Mouse (Mus musculus) monocyte, adult 5-6 weeks (primary cell): ENCODE results near the gene Ttc7b. TPM values are rescaled to one million over a fixed set of nuclear protein-coding genes. Genes with fewer than 3 reads are reported as not detected.

Experiments
- ATAC-seq: fragments of 153-309, 156-312 bp; replicated peaks from 2 replicates; pipeline ENCODE4 v1.8.0; 2017; ENCODE audit warnings: mild to moderate bottlenecking; ENCODE audit not compliant: low TSS enrichment, insufficient number of reproducible peaks, severe bottlenecking, poor library complexity, low FRiP score
- total RNA-seq: library from RNA; stranded (forward); fragments of 200-1000, 200-491, 200-594 nt; gene quantifications from 3 replicates; pipeline ENCODE4 v1.2.3, GENCODE M21; 2017

Gene Ttc7b
- total RNA-seq, 1 experiment from 2014 or later = 49.1 TPM

- no peak for ATAC-seq
Measured at GRCm38 (mm10) chr12:100528246-100528645, 7.6 kb upstream of the Ttc7b start.

- peak; percentile 55 for ATAC-seq
Measured at GRCm38 (mm10) chr12:100527753-100528152, 7.1 kb upstream of the Ttc7b start.

DNA sequence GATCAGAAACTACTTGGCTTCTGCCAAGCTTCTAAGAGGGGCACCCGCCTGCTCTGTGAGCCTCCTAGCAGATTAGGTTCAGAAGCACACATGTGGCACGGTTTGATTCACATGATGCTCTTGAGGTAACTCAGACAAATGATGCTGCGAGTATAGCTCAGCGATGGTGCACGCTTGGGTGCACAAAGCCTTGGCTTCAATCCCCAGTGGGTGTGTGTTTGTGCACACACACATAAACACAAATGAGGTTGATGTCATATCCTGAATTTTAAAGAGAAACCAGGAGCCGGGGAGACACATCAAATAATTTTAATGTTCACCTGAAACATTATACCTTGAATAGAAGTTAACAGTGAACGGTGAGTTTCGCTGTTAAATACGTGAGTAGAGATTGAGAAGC, 6.6 kb upstream of the Ttc7b start:
- no peak for ATAC-seq

DNA sequence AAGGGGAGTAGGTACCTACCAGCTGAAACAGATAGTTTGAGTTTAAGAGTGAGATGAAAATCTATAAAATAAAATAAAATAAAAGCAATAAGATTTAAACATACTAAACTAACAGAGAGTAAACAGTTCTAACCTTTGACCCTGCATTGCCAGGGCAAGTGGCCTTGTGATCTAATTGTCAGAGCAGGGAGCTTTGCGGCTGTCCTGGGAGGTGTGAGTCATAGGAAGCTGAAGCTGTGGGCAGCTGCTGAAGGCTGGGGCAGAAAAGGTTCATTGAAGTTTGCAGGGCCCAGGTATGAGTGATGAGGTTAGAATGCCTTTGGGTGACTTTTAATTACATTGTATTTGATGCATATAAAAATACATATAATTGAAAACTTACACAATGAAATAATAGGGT, 5.3 kb upstream of the Ttc7b start:
- no peak for ATAC-seq

DNA sequence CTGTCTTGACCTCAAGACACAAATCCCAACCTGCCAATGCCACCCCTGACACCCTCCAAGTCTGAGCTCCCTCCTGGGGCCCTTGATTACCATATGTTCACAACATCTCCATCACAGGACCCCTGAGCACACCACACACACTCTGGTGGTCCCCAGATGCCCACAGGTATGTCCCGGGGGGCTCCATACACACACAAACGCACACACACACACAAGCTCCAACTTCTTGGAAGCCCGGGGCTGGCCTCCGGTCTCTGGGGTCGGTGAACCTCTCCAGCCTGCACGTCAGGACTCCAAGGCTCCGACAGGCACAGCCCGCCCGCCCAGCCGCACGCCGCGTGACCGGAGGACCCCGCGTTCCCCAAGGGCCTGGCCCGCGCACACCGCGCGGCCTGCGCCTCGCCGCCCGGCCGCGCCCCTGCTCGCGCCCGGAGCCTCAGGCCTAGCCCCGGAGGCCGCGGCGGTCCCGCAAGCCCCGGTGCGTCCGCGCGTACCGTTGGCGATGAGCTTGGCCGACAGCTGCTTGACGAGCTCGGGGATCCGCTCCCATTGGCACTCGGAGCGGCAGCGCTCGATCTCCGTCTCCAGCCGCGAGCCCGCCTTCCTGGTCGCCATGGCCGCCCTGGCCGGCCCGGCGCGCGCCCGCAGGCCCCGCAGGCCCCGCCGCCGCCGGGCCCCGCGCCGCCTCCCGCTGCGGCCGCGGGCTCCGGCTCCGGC, 391 bp downstream of the Ttc7b start:
- ATAC-seq = no peak

- ATAC-seq = no peak
Measured at GRCm38 (mm10) chr12:100519684-100520076, 946 bp downstream of the Ttc7b start.

DNA sequence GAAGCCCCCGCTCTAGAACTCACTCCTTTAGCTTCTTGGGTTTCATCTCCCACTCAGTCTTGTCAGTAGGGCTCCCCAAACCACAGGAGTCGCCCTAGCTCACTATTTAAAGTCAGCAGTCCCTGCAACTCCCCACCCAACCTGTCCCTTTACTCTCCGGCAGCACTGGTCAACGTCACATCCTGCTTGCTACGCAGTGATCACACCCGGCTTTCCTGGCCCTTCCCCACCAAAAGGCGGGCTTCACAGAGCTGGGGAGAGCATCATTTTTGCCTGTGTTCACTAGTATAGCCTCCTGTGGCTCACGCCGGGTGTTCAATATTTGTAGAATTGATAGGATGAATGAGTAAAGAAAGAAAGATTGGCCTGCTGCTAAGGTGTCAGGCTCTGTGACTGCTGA, 3.3 kb downstream of the Ttc7b start:
- ATAC-seq = no peak

- no peak for ATAC-seq
Measured at GRCm38 (mm10) chr12:100516161-100516838, 4.3 kb downstream of the Ttc7b start.

GRCm38 (mm10) chr12:100515493-100515892, 5.1 kb downstream of the Ttc7b start:
- no peak for ATAC-seq

DNA sequence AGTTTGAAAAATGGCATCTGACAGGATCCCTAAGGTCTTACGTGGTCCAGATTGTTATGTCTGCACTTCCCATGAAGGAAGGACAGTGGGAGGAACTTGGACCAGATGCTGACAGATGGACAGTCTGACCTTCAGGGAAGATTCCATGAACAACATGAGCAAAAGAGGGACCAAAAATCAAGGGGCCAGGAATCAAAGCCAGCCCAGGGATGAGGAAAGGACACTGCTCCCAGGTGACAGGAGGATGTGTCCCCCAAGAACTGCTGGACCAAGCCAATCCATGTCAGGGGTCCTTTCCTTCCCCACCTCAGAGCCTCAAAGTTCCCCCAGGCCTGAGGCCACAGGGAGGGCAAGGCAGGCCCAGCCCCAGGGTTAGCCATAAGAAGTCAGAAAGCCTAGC, 6.0 kb downstream of the Ttc7b start:
- ATAC-seq = no peak

DNA sequence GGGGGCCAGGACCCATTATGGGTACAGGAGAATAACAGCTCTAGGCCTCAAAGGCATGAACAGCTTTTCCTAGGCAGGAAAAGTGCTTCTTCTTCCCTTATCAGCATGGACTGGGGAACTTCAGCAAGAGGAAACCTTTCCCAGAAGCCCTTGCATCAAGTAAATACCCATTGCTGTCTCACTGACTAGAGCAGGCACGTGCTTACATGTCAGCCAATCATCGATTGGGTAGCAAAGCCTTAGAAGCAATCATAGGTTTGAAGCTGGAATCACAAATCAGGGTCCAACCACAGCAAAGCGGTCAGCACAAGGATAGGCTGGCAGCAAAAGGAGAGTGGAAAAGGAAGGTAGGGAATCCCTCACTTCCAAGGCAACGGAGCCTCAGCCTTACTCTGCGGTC, 7.5 kb downstream of the Ttc7b start:
- ATAC-seq = no peak

DNA sequence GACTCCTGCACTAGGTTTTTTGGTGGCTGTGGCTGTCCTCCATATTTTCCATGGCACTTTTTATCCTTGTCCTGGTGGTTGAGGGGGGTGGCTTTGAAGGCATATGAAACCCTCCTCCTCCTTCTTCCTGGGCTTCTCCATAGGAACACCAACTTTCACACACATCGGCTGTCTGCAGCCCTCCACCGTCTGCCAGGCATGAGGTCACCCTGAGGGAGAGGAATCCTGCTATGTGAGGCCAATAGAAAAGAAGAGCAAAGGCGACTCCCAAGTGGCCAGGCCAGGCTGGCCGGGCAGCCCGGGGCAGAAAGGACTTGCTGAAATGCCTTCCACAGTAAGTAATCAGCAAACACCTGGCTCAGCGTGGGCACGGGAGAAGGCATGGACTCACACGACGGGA, 8.0 kb downstream of the Ttc7b start:
- ATAC-seq = no peak

GRCm38 (mm10) chr12:100509615-100510282, 10.9 kb downstream of the Ttc7b start:
- no peak for ATAC-seq

DNA sequence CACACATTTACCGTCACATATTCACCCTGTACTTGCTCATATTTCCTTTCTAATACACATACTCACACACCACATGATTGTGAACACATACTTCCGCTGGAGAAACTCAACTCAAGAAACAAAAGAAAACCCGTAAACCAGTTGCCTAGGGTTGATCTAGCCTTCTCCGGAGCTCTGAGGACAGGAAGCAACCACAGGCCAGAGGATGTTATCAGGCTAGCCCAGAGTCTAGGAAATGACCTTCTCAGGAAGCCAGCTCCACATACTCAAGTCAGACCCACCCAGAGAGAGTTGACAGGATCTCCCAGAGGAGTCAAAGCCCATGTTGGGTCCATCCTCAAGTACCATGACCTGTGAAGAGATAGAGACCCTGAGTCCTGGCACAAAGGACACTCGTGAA, 12.0 kb downstream of the Ttc7b start:
- ATAC-seq = no peak

GRCm38 (mm10) chr12:100505484-100505883, 15.1 kb downstream of the Ttc7b start:
- peak; percentile 80 for ATAC-seq

- no peak for ATAC-seq
Measured at GRCm38 (mm10) chr12:100504585-100504984, 16.0 kb downstream of the Ttc7b start.

DNA sequence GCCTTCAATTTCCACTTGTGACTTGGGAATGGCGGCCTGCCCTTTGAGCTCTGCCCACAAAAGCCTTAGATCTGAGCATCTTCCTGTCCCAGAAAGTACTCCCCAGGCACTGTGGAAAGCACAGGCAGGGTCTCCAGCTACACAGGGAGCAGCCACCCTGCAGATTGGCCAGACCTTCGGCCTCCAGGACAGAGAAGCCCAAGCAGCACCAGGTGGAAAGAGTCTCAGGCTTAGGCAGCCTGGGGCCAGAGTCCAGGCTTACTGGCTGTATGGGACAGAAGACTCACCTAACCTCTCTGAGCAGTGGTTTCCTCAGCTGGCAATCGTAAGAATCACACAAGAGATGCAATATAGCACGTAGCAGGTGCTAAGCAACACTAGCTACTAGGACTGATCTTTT, 17.0 kb downstream of the Ttc7b start:
- no peak for ATAC-seq

GRCm38 (mm10) chr12:100502544-100502943, 18.1 kb downstream of the Ttc7b start:
- ATAC-seq = no peak

- ATAC-seq = peak; percentile 41; the same call in 1 of the 2 replicates
Measured at GRCm38 (mm10) chr12:100501261-100501660, 19.4 kb downstream of the Ttc7b start.

- ATAC-seq = peak; percentile 73
Measured at GRCm38 (mm10) chr12:100499469-100499868, 21.2 kb downstream of the Ttc7b start.
